Mouse (Mus musculus) right cerebral cortex, postnatal 25 days (tissue): ENCODE data around the gene Enox1.

Experiments used
- DNase-seq: peaks from one replicate; pipeline ENCODE4 v3.0.0; 2022

Gene Enox1

GRCm38 (mm10) chr14:77375618-77376017, 219.1 kb downstream of the Enox1 start:
- DNase-seq, result no peak

- DNase-seq, result no peak
Measured at GRCm38 (mm10) chr14:77376731-77377130, 220.2 kb downstream of the Enox1 start.

- DNase-seq, result no peak
Measured at GRCm38 (mm10) chr14:77377439-77377838, 220.9 kb downstream of the Enox1 start.

- no peak for DNase-seq
Measured at GRCm38 (mm10) chr14:77377873-77378272, 221.3 kb downstream of the Enox1 start.

GRCm38 (mm10) chr14:77381532-77381931, 225.0 kb downstream of the Enox1 start:
- DNase-seq, result no peak

GRCm38 (mm10) chr14:77385621-77386020, 229.1 kb downstream of the Enox1 start:
- no peak for DNase-seq

- no peak for DNase-seq
Measured at GRCm38 (mm10) chr14:77387877-77388276, 231.3 kb downstream of the Enox1 start.

- DNase-seq, result no peak
Measured at GRCm38 (mm10) chr14:77389276-77389675, 232.7 kb downstream of the Enox1 start.

- no peak for DNase-seq
Measured at GRCm38 (mm10) chr14:77392476-77392875, 235.9 kb downstream of the Enox1 start.

GRCm38 (mm10) chr14:77406241-77407114, 249.9 kb downstream of the Enox1 start:
- DNase-seq, result no peak

- no peak for DNase-seq
Measured at GRCm38 (mm10) chr14:77409271-77409940, 252.8 kb downstream of the Enox1 start.

- DNase-seq, result no peak
Measured at GRCm38 (mm10) chr14:77410354-77410753, 253.8 kb downstream of the Enox1 start.

- no peak for DNase-seq
Measured at GRCm38 (mm10) chr14:77413106-77413505, 256.5 kb downstream of the Enox1 start.

- DNase-seq, result no peak
Measured at GRCm38 (mm10) chr14:77416358-77416757, 259.8 kb downstream of the Enox1 start.

- DNase-seq, result no peak
Measured at GRCm38 (mm10) chr14:77421031-77421430, 264.5 kb downstream of the Enox1 start.

GRCm38 (mm10) chr14:77423194-77423593, 266.6 kb downstream of the Enox1 start:
- no peak for DNase-seq

GRCm38 (mm10) chr14:77439426-77439825, 282.9 kb downstream of the Enox1 start:
- no peak for DNase-seq

GRCm38 (mm10) chr14:77440805-77441204, 284.2 kb downstream of the Enox1 start:
- DNase-seq, result no peak

- no peak for DNase-seq
Measured at GRCm38 (mm10) chr14:77441541-77441940, 285.0 kb downstream of the Enox1 start.

GRCm38 (mm10) chr14:77448001-77448400, 291.4 kb downstream of the Enox1 start:
- DNase-seq, result no peak

GRCm38 (mm10) chr14:77451916-77452315, 295.4 kb downstream of the Enox1 start:
- no peak for DNase-seq

GRCm38 (mm10) chr14:77456066-77456465, 299.5 kb downstream of the Enox1 start:
- DNase-seq, result no peak

- no peak for DNase-seq
Measured at GRCm38 (mm10) chr14:77456876-77457275, 300.3 kb downstream of the Enox1 start.

- DNase-seq, result no peak
Measured at GRCm38 (mm10) chr14:77458217-77458616, 301.7 kb downstream of the Enox1 start.
